Mouse (Mus musculus) adrenal gland, adult 18-20 months (tissue): ENCODE results near the gene Gabrb1. TPM values are rescaled to one million over a fixed set of nuclear protein-coding genes. Genes with fewer than 3 reads are reported as not detected.

Experiments used
- total RNA-seq, 2 experiments: library from RNA; stranded (reverse); gene quantifications; 1 replicate in 1 of 2; 2 replicates in 1 of 2; pipeline ENCODE4 v1.2.3; 2021

The Gabrb1 gene
- total RNA-seq, 2 experiments from 2014 or later = 0.03 to 0.16 TPM

Other genes starting within 250 kb of the Gabrb1 start
- gene Cox7b2, start 109.9 kb upstream of the Gabrb1 start, total RNA-seq = not detected
- gene Gabra4, start 195 bp downstream of the Gabrb1 start, total RNA-seq = under 1 TPM; 0.10 to 0.22 TPM